Mouse (Mus musculus): ENCODE data around the gene Spata17.

DNA sequence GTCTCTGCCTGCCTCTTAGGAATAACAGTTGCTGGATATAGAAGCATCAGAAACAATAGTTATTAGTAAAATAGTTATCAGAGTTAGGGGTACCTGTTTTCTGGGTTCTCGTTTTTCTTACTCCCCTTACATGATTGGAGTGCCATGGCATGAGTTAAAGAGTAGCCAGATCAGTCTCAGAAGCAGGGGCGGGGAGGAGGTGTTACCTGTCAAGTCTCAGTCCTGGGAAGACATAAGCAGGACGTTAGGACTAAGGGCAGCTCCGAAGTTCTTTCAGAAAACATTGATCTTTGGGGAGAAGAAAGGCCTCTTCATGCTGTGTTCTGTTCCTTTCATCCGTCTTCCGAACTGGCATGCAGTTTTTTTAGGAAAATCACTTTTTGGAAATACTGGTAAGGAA, 5.5 kb upstream of the Spata17 start:
- no peak for TF ChIP-seq CTCF (IDR thresholded peaks at IDR 0.05; ENCODE audit: borderline replicate concordance, insufficient read depth, low read length)
- TF ChIP-seq POLR2A (IDR thresholded peaks at IDR 0.05; ENCODE audit: low read depth, low read length), result no peak
